Mouse (Mus musculus) hindbrain, embryonic 15.5 days (tissue): Measurements from ENCODE around the gene Srf. TPM values are rescaled to one million over a fixed set of nuclear protein-coding genes. Genes with fewer than 3 reads are reported as not detected.

ENCODE experiments used
- ATAC-seq: fragments of 200-750 bp; cut with Nextera tagmentation; 2 replicates; pipeline ENCODE4 v1.8.0; 2017; ENCODE audit warnings: low read depth, moderate number of reproducible peaks, moderate TSS enrichment; ENCODE audit not compliant: low FRiP score
- H3K27ac ChIP-seq: fragments of 300-500 bp; sonication (generic); replicated peaks from 2 replicates; pipeline ENCODE4 v1.5.1; 2015; ENCODE audit warnings: mild to moderate bottlenecking, inconsistent platforms
- H3K27me3 ChIP-seq: fragments of 300-500 bp; sonication (generic); 2 replicates; pipeline ENCODE4 v1.6.1; 2015; ENCODE audit warnings: control low read depth, inconsistent platforms
- H3K36me3 ChIP-seq: fragments of 300-500 bp; sonication (generic); 2 replicates; pipeline ENCODE4 v1.6.1; 2015; ENCODE audit warnings: control low read depth, inconsistent platforms
- H3K4me1 ChIP-seq: fragments of 300-500 bp; sonication (generic); replicated peaks from 2 replicates; pipeline ENCODE4 v1.6.1; 2015; ENCODE audit warnings: control low read depth, inconsistent platforms
- H3K4me2 ChIP-seq: fragments of 300-500 bp; sonication (generic); 2 replicates; pipeline ENCODE4 v1.6.1; 2015; ENCODE audit warnings: moderate library complexity, mild to moderate bottlenecking, inconsistent platforms
- H3K4me3 ChIP-seq: fragments of 300-500 bp; sonication (generic); 2 replicates; pipeline ENCODE4 v1.5.1; 2015; ENCODE audit warnings: mild to moderate bottlenecking, inconsistent platforms
- H3K9ac ChIP-seq: fragments of 300-500 bp; sonication (generic); 2 replicates; pipeline ENCODE4 v1.6.1; 2015; ENCODE audit warnings: inconsistent platforms
- H3K9me3 ChIP-seq: fragments of 300-500 bp; sonication (generic); 2 replicates; pipeline ENCODE4 v1.6.1; 2016; ENCODE audit warnings: control low read depth, inconsistent platforms
- WGBS: fragments of 180-500 bp; shearing (Covaris S2); methylation state at CpG from one replicate; pipeline ENCODE4 v1.1.7; 2015; 5-methylcytosine and 5-hydroxymethylcytosine counted together
- microRNA-seq: library from miRNA; unstranded; fragments of <30 nt; microRNA quantifications from one replicate; pipeline ENCODE4, GENCODE M21; 2016
- polyA plus RNA-seq: library from polyadenylated mRNA; unstranded; fragments of >200 nt; fragmentation: Nextera tagmentation; extraction: Ambion mirVana; gene quantifications from 2 replicates; pipeline ENCODE4 v1.2.1, GENCODE M21; 2015

The Srf gene
- polyA plus RNA-seq, 1 experiment from 2014 or later: 4.5 TPM

- WGBS: 45% methylated on average over 11 of the region's 11 CpGs
- Histone ChIP-seq H3K4me3 (no peak overlapping the region), H3K27me3 (no peaks in the 10 kb centered on the region), H3K4me2 (no peak overlapping the region), H3K9me3 (no peaks in the 10 kb centered on the region), H3K9ac (no peak overlapping the region), H3K27ac (no peak overlapping the region), H3K4me1 (no peaks in the 10 kb centered on the region), H3K36me3 (peaks cover 20% of the 10 kb centered on the region)
- ATAC-seq: 0 out of 2 replicates have a peak, but pooled peaks have one; percentile 25
Observed at GRCm38 (mm10) chr17:46511059-46511710, 44.8 kb downstream of the Srf start.

- H3K27me3 ChIP-seq: no peaks in the 10 kb centered on the region
- H3K36me3 ChIP-seq: peaks cover 24% of the 10 kb centered on the region
- 87% methylated on average over 3 of the region's 3 CpGs for WGBS
- H3K4me3 ChIP-seq: no peak overlapping the region
- ATAC-seq: no peak
- no peak overlapping the region for H3K27ac ChIP-seq
- H3K4me2 ChIP-seq: no peak overlapping the region
- H3K9ac ChIP-seq: no peak overlapping the region
- H3K4me1 ChIP-seq: no peaks in the 10 kb centered on the region
- H3K9me3 ChIP-seq: no peaks in the 10 kb centered on the region
Observed at GRCm38 (mm10) chr17:46505617-46506016, 50.4 kb downstream of the Srf start.

- no peaks in the 10 kb centered on the region for H3K27me3 ChIP-seq
- no peaks in the 10 kb centered on the region for H3K4me1 ChIP-seq
- H3K27ac ChIP-seq: no peak overlapping the region
- H3K9me3 ChIP-seq: no peaks in the 10 kb centered on the region
- ATAC-seq: no peak
- H3K9ac ChIP-seq: no peak overlapping the region
- H3K36me3 ChIP-seq: peaks cover 20% of the 10 kb centered on the region
- no peak overlapping the region for H3K4me2 ChIP-seq
- H3K4me3 ChIP-seq: no peak overlapping the region
- WGBS: 79% methylated on average over 14 of the region's 14 CpGs
Observed at GRCm38 (mm10) chr17:46503847-46504638, 51.9 kb downstream of the Srf start.

- ATAC-seq: no peak
- Histone ChIP-seq H3K4me3 (no peak overlapping the region), H3K27ac (no peak overlapping the region), H3K9me3 (no peaks in the 10 kb centered on the region), H3K4me1 (no peaks in the 10 kb centered on the region), H3K9ac (no peak overlapping the region), H3K4me2 (no peak overlapping the region), H3K36me3 (peaks cover 10% of the 10 kb centered on the region), H3K27me3 (no peaks in the 10 kb centered on the region)
- 90% methylated on average over 2 of the region's 2 CpGs for WGBS
Observed at GRCm38 (mm10) chr17:46502775-46503174, 53.2 kb downstream of the Srf start.

Small RNAs within 50 kb of the gene (microRNA-seq; reads per million reads assigned to microRNA genes)
- gene Mir6976: not detected

Other genes with a start within 250 kb of the Srf start
- gene Abcc10, start 227.8 kb downstream of the Srf start, polyA plus RNA-seq: 9.1 and 9.6 TPM in 2 replicates
- 18.3 and 20.4 TPM in 2 replicates for gene Zfp318, start 172.4 kb downstream of the Srf start, polyA plus RNA-seq
- 2.8 and 3.0 TPM in 2 replicates for gene Crip3, start 127.2 kb downstream of the Srf start, polyA plus RNA-seq
- 0.10 TPM in 1 of 2 replicates, not detected in the other for gene Slc22a7, start 117.7 kb downstream of the Srf start, polyA plus RNA-seq
- gene Ttbk1, start 68.5 kb downstream of the Srf start, polyA plus RNA-seq: 8.6 and 8.9 TPM in 2 replicates
- 21.8 and 22.4 TPM in 2 replicates for gene Dnph1, start 59.5 kb downstream of the Srf start, polyA plus RNA-seq
- gene Cul9, start 9.8 kb downstream of the Srf start, polyA plus RNA-seq: 21.0 and 26.5 TPM in 2 replicates
- gene Ptk7, start 73.3 kb upstream of the Srf start, polyA plus RNA-seq: 32.8 and 34.1 TPM in 2 replicates
- 33.9 and 35.9 TPM in 2 replicates for gene Klc4, start 89.8 kb upstream of the Srf start, polyA plus RNA-seq
- gene Mrpl2, start 90.1 kb upstream of the Srf start, polyA plus RNA-seq: 64.3 TPM in 2 replicates
- 38.4 and 43.8 TPM in 2 replicates for gene Cul7, start 94.2 kb upstream of the Srf start, polyA plus RNA-seq
- 53.0 TPM in 2 replicates for gene Rrp36, start 118.2 kb upstream of the Srf start, polyA plus RNA-seq
- 291 and 302 TPM in 2 replicates for gene Mea1, start 122.6 kb upstream of the Srf start, polyA plus RNA-seq
- gene Klhdc3, start 124.7 kb upstream of the Srf start, polyA plus RNA-seq: 168 and 179 TPM in 2 replicates
- 101 and 109 TPM in 2 replicates for gene Ppp2r5d, start 148.9 kb upstream of the Srf start, polyA plus RNA-seq
- 29.7 and 30.7 TPM in 2 replicates for gene Pex6, start 155.3 kb upstream of the Srf start, polyA plus RNA-seq
- gene Gnmt, start 173.0 kb upstream of the Srf start, polyA plus RNA-seq: 0.86 and 1.9 TPM in 2 replicates
- 67.2 and 73.5 TPM in 2 replicates for gene Cnpy3, start 196.0 kb upstream of the Srf start, polyA plus RNA-seq
- gene Ptcra, start 207.5 kb upstream of the Srf start, polyA plus RNA-seq: 0.19 and 0.45 TPM in 2 replicates
- 53.6 and 58.8 TPM in 2 replicates for gene 2310039H08Rik, start 216.5 kb upstream of the Srf start, polyA plus RNA-seq
- gene Rpl7l1, start 226.5 kb upstream of the Srf start, polyA plus RNA-seq: 82.2 and 87.9 TPM in 2 replicates